Comparison of ENCODE assay signal across 20 mouse cellular contexts in the genomic region with DNA sequence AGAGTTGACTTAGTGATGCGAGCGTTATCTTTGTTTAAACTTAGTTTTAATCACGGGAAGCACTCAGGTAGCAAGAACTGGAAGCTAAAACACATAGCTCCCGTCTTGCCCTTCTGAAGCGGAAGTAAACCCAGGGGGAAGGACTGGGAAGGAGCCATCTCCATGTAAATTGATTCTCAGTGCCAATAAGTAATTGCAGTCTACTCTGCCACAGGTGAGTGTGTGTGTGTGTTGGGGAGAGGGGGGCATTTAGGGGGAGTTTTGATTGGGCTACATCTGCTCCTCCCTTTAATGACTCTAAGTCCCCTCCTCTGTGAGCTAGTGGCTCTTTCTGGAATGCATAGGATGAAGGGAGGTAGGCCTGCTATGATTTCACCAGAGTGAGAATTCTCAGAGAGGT. TPM values are rescaled to one million over a fixed set of nuclear protein-coding genes. Genes with fewer than 3 reads are reported as not detected.
DNase-seq lines count a peak whose midpoint lies in the region; ATAC-seq lines count a peak whose summit lies in the region.
"Had no signal": no experiment of that assay in that cellular context is flagged by ENCODE, and none has a peak within 500 bp of the region (broad histone marks: within the 10 kb centered on the region; RNA-seq: fewer than 3 reads in every experiment).

No protein-coding gene starts in this region.

- H3K27ac ChIP-seq in forebrain, embryonic 10.5 days = peak overlapping the region; percentile 66
- no peak overlapping the region for H3K27ac ChIP-seq in forebrain, embryonic 15.5 days (replicated peaks)
- H3K27ac ChIP-seq in midbrain, embryonic 11.5 days (ENCODE audit: low read depth, low read length) = 0 out of 2 replicates have a peak overlapping the region, but pooled peaks have one; percentile 36
- no peak overlapping the region for H3K27ac ChIP-seq in midbrain, embryonic 16.5 days (ENCODE audit: low read length)
- H3K27ac ChIP-seq in hindbrain, embryonic 16.5 days (ENCODE audit: low read depth, low read length) = no peak overlapping the region
- H3K27ac ChIP-seq: gastrocnemius, adult 2 months had no signal

- H3K27me3 ChIP-seq in forebrain, embryonic 10.5 days (ENCODE audit: poor library complexity, severe bottlenecking) = 0 out of 2 replicates have a peak, but pooled peaks cover 5% of the 10 kb centered on the region
- no peaks in the 10 kb centered on the region for H3K27me3 ChIP-seq in forebrain, embryonic 15.5 days
- no peaks in the 10 kb centered on the region for H3K27me3 ChIP-seq in midbrain, embryonic 11.5 days (ENCODE audit: control insufficient read depth, insufficient read depth, low read length)
- no peaks in the 10 kb centered on the region for H3K27me3 ChIP-seq in midbrain, embryonic 16.5 days (ENCODE audit: control insufficient read depth, insufficient read depth, low read depth, low read length)
- no peaks in the 10 kb centered on the region for H3K27me3 ChIP-seq in hindbrain, embryonic 16.5 days (replicated peaks; ENCODE audit: control insufficient read depth, insufficient read depth, low read length)
- H3K27me3 ChIP-seq: megakaryocyte, embryonic 14.5 days had no signal

- H3K9ac ChIP-seq in forebrain, embryonic 15.5 days (replicated peaks) = no peak overlapping the region
- H3K9ac ChIP-seq in midbrain, embryonic 11.5 days (ENCODE audit: low read length) = no peak overlapping the region
- no peak overlapping the region for H3K9ac ChIP-seq in midbrain, embryonic 16.5 days (ENCODE audit: low read depth, low read length)
- no peak overlapping the region for H3K9ac ChIP-seq in hindbrain, embryonic 16.5 days (ENCODE audit: low read depth, low read length)
- H3K9ac ChIP-seq: liver, postnatal 0 days had no signal

- no peak overlapping the region for H3K4me2 ChIP-seq in forebrain, embryonic 15.5 days (replicated peaks)
- H3K4me2 ChIP-seq in midbrain, embryonic 11.5 days = no peak overlapping the region
- no peak overlapping the region for H3K4me2 ChIP-seq in midbrain, embryonic 16.5 days (ENCODE audit: low read length)
- no peak overlapping the region for H3K4me2 ChIP-seq in hindbrain, embryonic 16.5 days (ENCODE audit: low read length)
- H3K4me2 ChIP-seq: heart, embryonic 11.5 days had no signal

- H3K4me1 ChIP-seq in forebrain, embryonic 10.5 days = peaks cover 36% of the 10 kb centered on the region
- H3K4me1 ChIP-seq in forebrain, embryonic 15.5 days = peaks cover 12% of the 10 kb centered on the region; the same call in 1 of the 2 replicates
- peaks cover 8% of the 10 kb centered on the region; the same call in 1 of the 2 replicates for H3K4me1 ChIP-seq in midbrain, embryonic 11.5 days (ENCODE audit: control insufficient read depth, insufficient read depth, low read length)
- peaks cover 15% of the 10 kb centered on the region for H3K4me1 ChIP-seq in midbrain, embryonic 16.5 days (ENCODE audit: control insufficient read depth, insufficient read depth, low read length)
- H3K4me1 ChIP-seq in hindbrain, embryonic 16.5 days (ENCODE audit: control insufficient read depth, insufficient read depth, low read depth, low read length) = no peaks in the 10 kb centered on the region; the same call in 1 of the 2 replicates
- H3K4me1 ChIP-seq: megakaryocyte, embryonic 14.5 days had no signal

- H3K4me3 ChIP-seq in forebrain, embryonic 10.5 days = no peak overlapping the region
- H3K4me3 ChIP-seq in forebrain, embryonic 15.5 days = no peak overlapping the region
- no peak overlapping the region for H3K4me3 ChIP-seq in midbrain, embryonic 11.5 days (ENCODE audit: low read depth, low read length)
- no peak overlapping the region for H3K4me3 ChIP-seq in midbrain, embryonic 16.5 days (ENCODE audit: low read depth, low read length)
- no peak overlapping the region for H3K4me3 ChIP-seq in hindbrain, embryonic 16.5 days (ENCODE audit: low read length)
- H3K4me3 ChIP-seq: gastrocnemius, adult 2 months; megakaryocyte, embryonic 14.5 days had no signal

- no peak for DNase-seq in forebrain, embryonic 10.5 days (ENCODE audit: extremely low spot score, low spot score)
- no peak for DNase-seq in midbrain, embryonic 11.5 days (ENCODE audit: low spot score, missing footprints)
- peak; percentile 7 for DNase-seq in yolk sac, embryonic 10.5 days (ENCODE audit: low spot score)
- DNase-seq in MN1 (ENCODE audit: low spot score) = no peak
- no peak for DNase-seq in cerebellum, postnatal 25 days
- DNase-seq: adrenal gland, postnatal 14 days; cerebellum, adult 11-12 months; cerebellum, postnatal 14 days; gastrocnemius, adult 2 months; heart, postnatal 10 days; kidney, adult 2 months; kidney, postnatal 14 days; liver, postnatal 0 days; thymus, postnatal 25 days had no signal

- no peaks in the 10 kb centered on the region for H3K36me3 ChIP-seq in forebrain, embryonic 10.5 days (replicated peaks)
- no peaks in the 10 kb centered on the region for H3K36me3 ChIP-seq in forebrain, embryonic 15.5 days
- no peaks in the 10 kb centered on the region for H3K36me3 ChIP-seq in midbrain, embryonic 11.5 days (ENCODE audit: control insufficient read depth, insufficient read depth, low read length)
- no peaks in the 10 kb centered on the region for H3K36me3 ChIP-seq in midbrain, embryonic 16.5 days (ENCODE audit: control insufficient read depth, insufficient read depth, low read length)
- H3K36me3 ChIP-seq in hindbrain, embryonic 16.5 days (ENCODE audit: control insufficient read depth, insufficient read depth, low read length) = no peaks in the 10 kb centered on the region

- WGBS in forebrain, embryonic 10.5 days = 62% methylated on average over 5 of the region's 5 CpGs
- WGBS in forebrain, embryonic 15.5 days = 52% methylated on average over 5 of the region's 5 CpGs
- 79% methylated on average over 5 of the region's 5 CpGs for WGBS in midbrain, embryonic 11.5 days
- WGBS in midbrain, embryonic 16.5 days = 58% methylated on average over 5 of the region's 5 CpGs
- 48% methylated on average over 5 of the region's 5 CpGs for WGBS in hindbrain, embryonic 16.5 days

- no peak for ATAC-seq in forebrain, embryonic 15.5 days (replicated peaks)
- ATAC-seq in midbrain, embryonic 11.5 days (ENCODE audit: low FRiP score) = 0 out of 2 replicates have a peak, but pooled peaks have one; percentile 28
- ATAC-seq in midbrain, embryonic 16.5 days = no peak
- peak; percentile 29; the same call in 1 of the 2 replicates for ATAC-seq in hindbrain, embryonic 16.5 days
- ATAC-seq: CD4-positive, CD25-positive, alpha-beta regulatory T cell, adult 4 months; liver, postnatal 0 days had no signal

- no peaks in the 10 kb centered on the region for H3K9me3 ChIP-seq in forebrain, embryonic 10.5 days
- H3K9me3 ChIP-seq in forebrain, embryonic 15.5 days = no peaks in the 10 kb centered on the region
- H3K9me3 ChIP-seq in midbrain, embryonic 11.5 days (ENCODE audit: control insufficient read depth, low read length) = no peaks in the 10 kb centered on the region
- H3K9me3 ChIP-seq in midbrain, embryonic 16.5 days (replicated peaks; ENCODE audit: control insufficient read depth, low read length, poor library complexity, severe bottlenecking) = no peaks in the 10 kb centered on the region
- H3K9me3 ChIP-seq in hindbrain, embryonic 16.5 days (ENCODE audit: control insufficient read depth, low read length) = no peaks in the 10 kb centered on the region
- H3K9me3 ChIP-seq: megakaryocyte, embryonic 14.5 days had no signal

RNA-seq across cellular contexts. Expression of gene Cnmd, which starts 39.6 kb away (rescaled TPM):
- 1.7 TPM in 2 replicates for polyA plus RNA-seq in forebrain, embryonic 10.5 days (2016; fragmentation: Nextera tagmentation; extraction: Ambion mirVana)
- polyA plus RNA-seq in forebrain, embryonic 15.5 days (2015; fragmentation: Nextera tagmentation; extraction: Ambion mirVana) = 1.5 and 2.6 TPM in 2 replicates
- 8.0 TPM in 2 replicates for polyA plus RNA-seq in midbrain, embryonic 11.5 days (2014; fragmentation: Nextera tagmentation; extraction: Ambion mirVana)
- 2.0 and 3.3 TPM in 2 replicates for polyA plus RNA-seq in midbrain, embryonic 16.5 days (2015; fragmentation: Nextera tagmentation; extraction: Ambion mirVana)
- 2.8 and 6.9 TPM in 2 replicates for polyA plus RNA-seq in hindbrain, embryonic 16.5 days (2015; fragmentation: Nextera tagmentation; extraction: Ambion mirVana)
- polyA plus RNA-seq: CD4-positive, CD25-positive, alpha-beta regulatory T cell, adult 4 months had no signal

Comparison
In these comparisons a context has a peak if more than half of its experiments do, and no peak if none do; other contexts are left out.
1. H3K27ac ChIP-seq: peak in forebrain, embryonic 10.5 days (single experiment) and midbrain, embryonic 11.5 days (single experiment); none in forebrain, embryonic 15.5 days (single experiment), midbrain, embryonic 16.5 days (single experiment) and hindbrain, embryonic 16.5 days (single experiment).
2. ATAC-seq: peak in midbrain, embryonic 11.5 days (single experiment) and hindbrain, embryonic 16.5 days (single experiment); none in forebrain, embryonic 15.5 days (single experiment) and midbrain, embryonic 16.5 days (single experiment).